Comparison of ENCODE assay signal across 24 mouse cellular contexts in genomic region chr5:131134809-131135208, GRCm38 (mm10).
DNase-seq lines count a peak whose midpoint lies in the region; ATAC-seq and TF ChIP-seq lines count a peak whose summit lies in the region.
"Had no signal": no experiment of that assay in that cellular context is flagged by ENCODE, and none has a peak within 500 bp of the region (broad histone marks: within the 10 kb centered on the region; RNA-seq: fewer than 3 reads in every experiment).

No protein-coding gene starts in this region.

- H3K4me2 ChIP-seq in forebrain, postnatal 0 days (ENCODE audit: low read depth): no peak overlapping the region
- H3K4me2 ChIP-seq in forebrain, embryonic 13.5 days: no peak overlapping the region
- H3K4me2 ChIP-seq: embryonic facial prominence, embryonic 12.5 days; heart, embryonic 11.5 days; intestine, embryonic 15.5 days; lung, embryonic 14.5 days; midbrain, embryonic 13.5 days had no signal

- intact Hi-C loops in left cerebral cortex, postnatal 36 days (cut with DNase I): no loop called here
- intact Hi-C loops in left cerebral cortex, postnatal 14 days (cut with DNase I): no loop called here

- no peaks in the 10 kb centered on the region for H3K27me3 ChIP-seq in forebrain, postnatal 0 days (ENCODE audit: insufficient read depth, low read length)
- H3K27me3 ChIP-seq in forebrain, embryonic 13.5 days: no peaks in the 10 kb centered on the region
- H3K27me3 ChIP-seq: embryonic facial prominence, embryonic 12.5 days; intestine, embryonic 15.5 days; megakaryocyte, embryonic 14.5 days; midbrain, embryonic 13.5 days had no signal

- H3K27ac ChIP-seq in forebrain, postnatal 0 days (ENCODE audit: low read depth, low read length): peak overlapping the region; percentile 23; the same call in 1 of the 2 replicates
- no peak overlapping the region for H3K27ac ChIP-seq in forebrain, embryonic 13.5 days
- H3K27ac ChIP-seq: embryonic facial prominence, embryonic 12.5 days; hindbrain, embryonic 10.5 days; intestine, embryonic 15.5 days; liver, embryonic 14.5 days; midbrain, embryonic 13.5 days had no signal

- no peak overlapping the region for H3K4me3 ChIP-seq in forebrain, postnatal 0 days (ENCODE audit: low read depth, low read length)
- H3K4me3 ChIP-seq in forebrain, embryonic 13.5 days: no peak overlapping the region
- H3K4me3 ChIP-seq: embryonic facial prominence, embryonic 12.5 days; hindbrain, embryonic 10.5 days; intestine, embryonic 15.5 days; megakaryocyte, embryonic 14.5 days; midbrain, embryonic 13.5 days had no signal

- H3K9ac ChIP-seq in forebrain, postnatal 0 days: no peak overlapping the region
- H3K9ac ChIP-seq in forebrain, embryonic 13.5 days: no peak overlapping the region
- H3K9ac ChIP-seq: embryonic facial prominence, embryonic 12.5 days; intestine, embryonic 15.5 days; liver, embryonic 14.5 days; lung, embryonic 14.5 days; midbrain, embryonic 13.5 days had no signal

- no peaks in the 10 kb centered on the region for H3K36me3 ChIP-seq in forebrain, postnatal 0 days (ENCODE audit: insufficient read depth)
- no peaks in the 10 kb centered on the region for H3K36me3 ChIP-seq in forebrain, embryonic 13.5 days (ENCODE audit: poor library complexity, severe bottlenecking)
- H3K36me3 ChIP-seq: embryonic facial prominence, embryonic 12.5 days; hindbrain, embryonic 10.5 days; intestine, embryonic 15.5 days; midbrain, embryonic 13.5 days had no signal

- ATAC-seq in forebrain, postnatal 0 days: peak; percentile 90
- ATAC-seq in forebrain, embryonic 13.5 days: no peak; the same call in 1 of the 2 replicates
- ATAC-seq: hindbrain, embryonic 16.5 days; intestine, embryonic 15.5 days; midbrain, embryonic 13.5 days had no signal

- peak; percentile 68 for DNase-seq in forebrain, postnatal 0 days
- peak; percentile 51 for DNase-seq in left cerebral cortex, adult 11 months (ENCODE audit: low spot score)
- no peak for DNase-seq in left cerebral cortex, postnatal 36 days (ENCODE audit: low spot score in 2 of 2)
- peak; percentile 80 for DNase-seq in brain, embryonic 14.5 days (ENCODE audit: low read depth)
- DNase-seq in left cerebral cortex, postnatal 14 days (ENCODE audit: low spot score in 2 of 2): peak; percentile 21 to 61
- DNase-seq in retina, postnatal 1 day: no peak
- DNase-seq: adrenal gland, postnatal 25 days; cerebellum, adult 2 months; cerebellum, postnatal 25 days; gastrocnemius, postnatal 14 days; heart, adult 11 months; kidney, adult 8-10 months; kidney, postnatal 14 days; lung, embryonic 14.5 days; thymus, postnatal 25 days had no signal

- peak; percentile 19; the same call in 1 of the 2 replicates for TF ChIP-seq CTCF in forebrain, postnatal 0 days (IDR thresholded peaks at IDR 0.05; ENCODE audit: low read depth)
- no peak for TF ChIP-seq CTCF in brain, embryonic 14.5 days (IDR thresholded peaks at IDR 0.05; ENCODE audit: borderline replicate concordance, extremely low read depth, insufficient read depth, insufficient read length)

- H3K4me1 ChIP-seq in forebrain, postnatal 0 days (ENCODE audit: insufficient read depth): no peaks in the 10 kb centered on the region
- no peaks in the 10 kb centered on the region for H3K4me1 ChIP-seq in forebrain, embryonic 13.5 days
- H3K4me1 ChIP-seq: embryonic facial prominence, embryonic 12.5 days; hindbrain, embryonic 10.5 days; intestine, embryonic 15.5 days; megakaryocyte, embryonic 14.5 days had no signal

- no peaks in the 10 kb centered on the region for H3K9me3 ChIP-seq in forebrain, postnatal 0 days (ENCODE audit: low read length)
- 0 out of 2 replicates have a peak, but pooled peaks cover 5% of the 10 kb centered on the region for H3K9me3 ChIP-seq in forebrain, embryonic 13.5 days (replicated peaks)
- H3K9me3 ChIP-seq: embryonic facial prominence, embryonic 12.5 days; intestine, embryonic 15.5 days had no signal

- TF ChIP-seq POLR2A in brain, embryonic 14.5 days (IDR thresholded peaks at IDR 0.05; ENCODE audit: borderline replicate concordance, extremely low read depth, insufficient read depth, insufficient read length, poor library complexity, severe bottlenecking): no peak

Comparison
In these comparisons a context has a peak if more than half of its experiments do, and no peak if none do; other contexts are left out.
1. DNase-seq: peak in forebrain, postnatal 0 days (single experiment), left cerebral cortex, adult 11 months (single experiment), brain, embryonic 14.5 days (single experiment) and left cerebral cortex, postnatal 14 days (2 of 2); none in left cerebral cortex, postnatal 36 days (0 of 2) and retina, postnatal 1 day (single experiment).